Mouse (Mus musculus): ENCODE results near the gene Gm10118.

DNA sequence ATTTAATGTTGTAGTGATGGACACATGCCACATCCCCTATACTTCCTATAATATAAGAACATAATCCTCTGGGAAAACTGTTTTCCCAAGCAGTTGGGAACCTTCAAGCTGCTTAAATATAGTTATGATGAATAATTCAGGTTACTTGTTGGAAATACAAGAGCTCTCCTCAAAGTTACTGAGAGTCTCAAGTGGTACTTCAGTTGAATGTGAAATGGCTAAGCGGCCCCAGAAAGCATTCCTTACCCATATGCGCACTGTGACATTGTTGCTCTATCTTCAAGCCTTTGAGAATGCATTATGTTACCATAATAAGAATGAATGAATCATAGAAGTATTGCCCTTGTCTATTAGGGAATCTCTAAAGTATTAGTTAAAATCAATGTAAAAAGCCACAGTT lies 45.1 kb upstream of the Gm10118 start:
- no peak for TF ChIP-seq MYOG (IDR thresholded peaks at IDR 0.05; ENCODE audit: control insufficient read depth in 1 of 3, insufficient read depth in 1 of 3, insufficient read length in 2 of 3, low read depth in 2 of 3)
- no peak for TF ChIP-seq POLR2A (IDR thresholded peaks at IDR 0.05; ENCODE audit: insufficient read length, low read depth)
- no peak for TF ChIP-seq E2F4 (IDR thresholded peaks at IDR 0.05; ENCODE audit: insufficient read depth)
- no peak for TF ChIP-seq USF1 (IDR thresholded peaks at IDR 0.05; ENCODE audit: low read depth)
- TF ChIP-seq MYOD1 (IDR thresholded peaks at IDR 0.05; ENCODE audit: control insufficient read depth in 1 of 3, insufficient read length in 2 of 3, low read depth in 2 of 3), result no peak
- TF ChIP-seq MAX (IDR thresholded peaks at IDR 0.05; ENCODE audit: low read depth), result no peak
- no peak for TF ChIP-seq CEBPB (IDR thresholded peaks at IDR 0.05; ENCODE audit: insufficient read depth, poor library complexity, severe bottlenecking)
- no peak for TF ChIP-seq POLR2AphosphoS2 (IDR thresholded peaks at IDR 0.05; ENCODE audit: insufficient read length, low read depth)
- no peak for TF ChIP-seq TCF12 (IDR thresholded peaks at IDR 0.05; ENCODE audit: insufficient read depth, poor library complexity, severe bottlenecking)
- no peak for TF ChIP-seq REST (IDR thresholded peaks at IDR 0.05; ENCODE audit: insufficient read depth, insufficient read length)
- no peak for TF ChIP-seq SRF (IDR thresholded peaks at IDR 0.05; ENCODE audit: control insufficient read depth, insufficient read length, low read depth)
- no peak for TF ChIP-seq TCF3 (IDR thresholded peaks at IDR 0.05; ENCODE audit: insufficient read length, low read depth)
